Mouse (Mus musculus) stomach, postnatal 0 days (tissue): ENCODE measurements around the gene Snupn.

ENCODE experiments used
- CTCF ChIP-seq: IDR thresholded peaks from 2 replicates; pipeline ENCODE4 v1.5.1; 2016; ENCODE audit warnings: antibody characterized with exemption, low read depth, mild to moderate bottlenecking, moderate library complexity
- EP300 ChIP-seq: optimal IDR thresholded peaks from 2 replicates; pipeline ENCODE3; 2016; ENCODE audit warnings: antibody characterized with exemption

- TF ChIP-seq CTCF (no peak), EP300 (no peak)
Observed at GRCm38 (mm10) chr9:57031756-57032155, 81.1 kb downstream of the Snupn start.
